Mouse (Mus musculus) lung, postnatal 4 days (tissue): ENCODE measurements around the gene Clic1.
"Not testable (repeated sequence)": the region's sequence is repeated elsewhere in the genome, so short reads cannot be mapped to it uniquely, and the experiment has no call there.

Experiments
- DNase-seq, 2 experiments: peaks; one replicate each; pipeline ENCODE4 v3.0.0; 2021

Clic1 gene

DNA sequence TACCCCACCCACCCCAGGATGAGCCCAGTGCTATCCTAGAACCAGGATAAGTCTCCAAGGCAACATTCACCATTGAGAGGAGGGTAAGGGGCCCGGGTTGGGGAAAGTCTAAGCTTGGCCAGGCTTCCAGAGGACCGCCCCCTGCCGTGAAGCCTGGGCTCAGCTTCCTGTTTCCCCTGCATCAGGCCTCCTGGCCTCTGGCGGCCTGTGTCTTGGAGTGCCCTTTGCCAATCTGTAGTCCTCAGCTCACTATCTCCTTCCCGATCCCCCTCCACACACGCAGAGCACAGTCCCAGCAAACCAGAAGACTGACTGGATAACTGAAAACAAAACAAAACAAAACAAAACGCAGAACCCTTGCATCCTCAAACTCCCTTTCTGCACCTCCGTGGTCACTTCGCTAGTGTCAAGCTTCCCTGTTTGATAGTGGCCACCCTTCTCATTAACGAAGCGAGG, at the start of gene Clic1:
Clic1 (plus strand) TSS at position 406 of the 456 bp plus-strand sequence.
- peak; percentile 82 to 85 for DNase-seq

DNA sequence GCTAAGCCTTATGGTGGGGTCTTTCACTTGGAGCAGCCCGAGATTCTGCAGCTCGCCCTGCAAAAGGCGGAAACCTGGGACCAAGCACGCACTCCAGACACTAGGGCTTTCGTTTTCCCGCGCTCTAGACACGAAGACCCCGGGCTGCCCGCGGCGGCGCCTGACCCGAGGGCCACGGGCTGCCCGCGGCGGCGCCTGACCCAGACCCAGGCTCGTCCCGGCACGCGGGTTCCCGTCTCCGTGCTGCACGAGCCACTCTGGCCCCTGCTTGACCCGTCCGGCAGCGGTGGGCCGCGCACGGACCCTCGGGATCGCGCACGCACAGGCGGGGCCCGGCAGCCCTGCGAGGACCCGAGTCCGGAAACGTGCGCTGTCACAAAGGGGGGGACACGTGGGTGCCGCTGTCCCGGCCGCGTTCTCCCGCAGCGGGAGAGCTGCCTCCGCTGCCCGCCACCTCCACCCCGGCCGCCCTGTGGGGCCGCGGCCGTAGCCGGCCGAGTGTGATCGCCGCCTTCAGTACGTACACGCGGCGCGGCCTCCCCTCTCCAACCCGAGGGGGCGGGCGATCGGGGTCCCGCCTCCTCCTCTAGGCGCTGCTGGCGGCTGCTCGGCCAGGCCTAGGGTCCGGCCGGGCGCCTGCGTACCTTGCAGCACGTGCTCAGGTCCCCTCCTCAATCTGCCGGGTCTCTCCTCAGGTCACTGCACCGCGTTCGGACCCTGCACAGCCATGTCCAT, 48.9 kb upstream of the Clic1 start, which contains the start of gene Vars:
Vars (plus strand) TSS at position 271 of the 735 bp plus-strand sequence.
- DNase-seq, result peak; percentile 91 to 94

- peak in 1 of 2 experiments; percentile 40 for DNase-seq
These were observed 48.2 kb upstream of the Clic1 start for GRCm38 (mm10) chr17:35001452-35002152.

GRCm38 (mm10) chr17:35002153-35002865, 47.5 kb upstream of the Clic1 start:
- no peak for DNase-seq

DNA sequence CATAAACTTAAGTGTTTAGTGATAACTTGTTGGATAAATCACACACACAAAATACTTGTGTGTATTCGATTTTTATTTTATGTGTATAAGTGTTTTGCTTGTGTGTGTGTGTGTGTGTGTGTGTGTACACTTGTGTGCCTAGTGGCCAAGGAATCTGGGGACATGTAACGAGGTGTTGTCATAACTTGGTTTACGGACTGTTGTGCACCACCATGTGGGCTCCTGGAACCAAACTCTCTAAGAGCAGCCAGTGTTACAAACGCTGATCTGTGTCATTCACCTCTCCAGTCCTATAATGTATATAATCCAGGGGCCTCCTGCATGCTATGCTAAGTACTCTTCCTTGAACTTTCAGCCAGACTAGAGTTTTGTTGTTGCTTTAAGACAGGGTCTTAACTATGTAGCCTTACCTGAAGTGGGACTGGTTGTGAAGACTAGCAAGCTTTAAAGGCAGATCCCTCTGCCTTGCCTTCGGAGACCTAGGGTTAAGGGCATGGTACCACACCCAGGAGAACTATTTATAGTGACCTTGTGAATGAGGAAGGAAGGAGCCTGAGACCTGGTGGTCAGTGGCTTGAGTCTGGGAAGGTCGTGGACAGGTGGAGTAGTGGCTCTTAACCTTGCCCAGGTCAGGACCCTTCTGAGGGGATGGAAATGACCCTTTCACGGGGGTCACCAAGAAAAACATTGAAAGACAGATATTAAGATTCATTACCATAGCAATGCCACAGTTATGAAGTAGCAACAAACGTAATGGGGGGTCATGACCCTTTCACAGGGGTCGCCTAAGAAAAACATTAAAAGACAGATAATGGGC, 46.5 kb upstream of the Clic1 start:
- no peak for DNase-seq

GRCm38 (mm10) chr17:35004075-35004717, 45.6 kb upstream of the Clic1 start:
- no peak for DNase-seq

- no peak for DNase-seq
These were observed 44.6 kb upstream of the Clic1 start for GRCm38 (mm10) chr17:35005158-35005557.

DNA sequence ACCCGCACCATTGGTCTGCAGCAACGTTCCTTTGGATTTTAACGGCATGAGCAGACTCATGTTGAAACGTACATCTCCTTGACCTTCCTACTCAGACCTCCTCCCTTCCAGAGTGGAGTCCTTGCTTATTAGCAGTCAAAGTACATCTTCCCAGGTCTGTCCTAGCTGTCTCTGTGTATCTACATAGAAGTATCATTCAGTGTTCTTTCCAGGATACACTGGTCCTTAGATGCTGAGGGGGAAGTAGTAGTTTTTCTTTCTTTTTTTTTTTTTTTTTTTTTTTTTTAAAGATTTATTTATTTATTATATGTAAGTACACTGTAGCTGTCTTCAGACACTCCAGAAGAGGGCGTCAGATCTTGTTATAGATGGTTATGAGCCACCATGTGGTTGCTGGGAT, 43.9 kb upstream of the Clic1 start:
- DNase-seq, result not testable (repeated sequence)

DNA sequence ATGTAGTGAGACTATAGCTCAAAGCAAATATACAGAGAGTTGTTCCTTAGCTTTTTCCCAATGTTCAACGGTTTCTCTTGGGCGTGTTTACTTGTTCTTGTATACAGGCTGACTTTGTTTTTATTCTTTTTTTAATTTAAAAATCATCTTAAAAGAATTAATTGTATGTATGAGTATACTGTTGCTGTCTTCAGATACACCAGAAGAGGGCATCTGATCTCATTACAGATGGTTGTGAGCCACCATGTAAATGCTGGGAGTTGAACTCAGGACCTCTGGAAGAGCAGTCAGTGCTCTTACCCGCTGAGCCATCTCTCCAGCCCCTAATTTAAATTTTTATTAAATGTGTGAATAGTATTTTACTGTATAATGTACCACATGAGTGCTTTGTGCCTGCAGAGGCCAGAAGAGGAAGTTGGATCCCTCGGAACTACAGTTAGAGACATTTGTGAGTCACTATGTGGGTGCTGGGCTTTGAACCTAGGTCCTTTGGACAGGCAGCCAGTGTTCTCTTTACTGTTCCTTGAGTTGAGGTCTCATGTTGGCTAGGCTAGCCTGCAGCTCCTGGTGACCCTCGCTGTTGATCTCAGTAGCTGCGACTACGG, 42.3 kb upstream of the Clic1 start:
- no peak for DNase-seq

- DNase-seq, result no peak
These were observed 40.2 kb upstream of the Clic1 start for GRCm38 (mm10) chr17:35009586-35009985.

DNA sequence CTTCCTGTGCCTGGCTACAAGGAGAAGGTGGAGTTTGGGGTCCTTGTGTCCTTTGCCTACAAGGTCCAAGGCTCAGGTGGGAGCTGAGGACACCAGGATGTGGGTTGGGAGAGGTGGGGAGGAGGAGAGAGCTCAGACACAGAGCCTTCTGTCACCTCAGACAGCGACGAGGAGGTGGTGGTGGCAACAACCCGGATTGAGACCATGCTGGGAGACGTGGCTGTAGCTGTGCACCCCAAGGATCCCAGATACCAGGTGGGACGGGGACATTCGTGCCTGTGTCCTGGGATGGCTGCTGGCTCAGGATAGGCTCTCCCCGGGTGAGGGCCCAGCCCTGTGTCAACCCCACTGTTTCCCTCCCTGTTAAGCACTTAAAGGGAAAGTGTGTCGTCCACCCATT, 38.3 kb upstream of the Clic1 start:
- no peak for DNase-seq

GRCm38 (mm10) chr17:35012430-35012829, 37.3 kb upstream of the Clic1 start:
- DNase-seq, result no peak

GRCm38 (mm10) chr17:35013221-35013620, 36.5 kb upstream of the Clic1 start:
- DNase-seq, result no peak

DNA sequence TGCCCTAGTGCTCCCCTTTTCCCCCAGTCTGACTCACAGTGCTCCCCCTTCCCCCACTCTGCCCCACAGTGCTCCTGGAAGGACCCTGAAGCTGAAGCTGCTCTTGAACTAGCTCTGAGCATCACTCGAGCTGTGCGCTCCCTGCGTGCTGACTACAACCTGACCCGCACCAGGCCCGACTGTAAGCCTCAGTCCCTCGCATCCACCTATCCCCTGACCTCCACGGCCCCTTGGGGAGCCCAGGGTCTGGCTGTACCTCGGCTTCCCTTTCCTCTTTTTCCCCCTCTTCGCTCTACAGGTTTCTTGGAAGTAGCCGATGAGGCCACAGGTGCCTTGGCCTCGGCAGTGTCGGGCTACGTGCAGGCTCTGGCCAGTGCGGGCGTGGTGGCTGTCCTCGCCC, 34.5 kb upstream of the Clic1 start:
- DNase-seq, result no peak

DNA sequence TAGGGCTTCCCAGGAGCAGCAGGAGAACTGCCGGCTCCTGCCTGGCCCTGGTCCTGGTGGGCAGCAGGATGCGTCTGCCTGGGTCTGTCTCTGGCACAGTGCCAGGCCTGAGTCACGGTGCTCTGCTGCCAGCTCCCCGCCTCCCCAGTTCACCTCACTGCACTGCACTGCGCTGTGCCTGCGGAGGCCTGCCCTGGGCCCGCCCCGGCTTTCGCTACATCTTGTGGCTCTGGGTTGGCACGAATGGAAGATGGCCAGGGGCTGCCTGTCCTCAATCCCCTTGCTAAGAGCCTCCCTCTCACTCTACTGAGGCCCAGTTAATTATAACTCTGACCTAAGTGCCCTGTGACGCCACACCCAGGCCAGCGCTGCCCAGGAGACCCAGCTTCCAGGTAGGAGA, 33.4 kb upstream of the Clic1 start, which contains the start of gene Vwa7:
Vwa7 (plus strand) TSS at position 204 of the 400 bp plus-strand sequence.
- peak; percentile 41 to 57 for DNase-seq

GRCm38 (mm10) chr17:35016791-35017705, 32.7 kb upstream of the Clic1 start:
- DNase-seq, result no peak

DNA sequence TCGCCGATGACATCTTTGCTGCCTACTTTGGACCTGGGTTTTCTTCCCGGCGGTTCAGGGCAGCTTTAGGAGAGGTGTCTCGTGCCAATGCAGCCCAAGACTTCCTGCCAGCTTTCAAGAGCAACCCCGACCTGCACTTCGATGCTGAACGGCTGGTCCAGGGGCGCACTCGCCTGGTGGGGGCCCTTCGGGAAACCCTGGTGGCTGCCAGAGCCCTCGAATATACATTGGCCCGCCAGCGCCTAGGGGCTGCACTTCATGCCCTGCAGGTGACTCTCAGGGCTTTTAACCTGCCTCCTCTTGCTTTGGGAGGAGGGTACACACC, 32.1 kb upstream of the Clic1 start:
- DNase-seq, result no peak

GRCm38 (mm10) chr17:35018171-35018570, 31.6 kb upstream of the Clic1 start:
- no peak for DNase-seq

DNA sequence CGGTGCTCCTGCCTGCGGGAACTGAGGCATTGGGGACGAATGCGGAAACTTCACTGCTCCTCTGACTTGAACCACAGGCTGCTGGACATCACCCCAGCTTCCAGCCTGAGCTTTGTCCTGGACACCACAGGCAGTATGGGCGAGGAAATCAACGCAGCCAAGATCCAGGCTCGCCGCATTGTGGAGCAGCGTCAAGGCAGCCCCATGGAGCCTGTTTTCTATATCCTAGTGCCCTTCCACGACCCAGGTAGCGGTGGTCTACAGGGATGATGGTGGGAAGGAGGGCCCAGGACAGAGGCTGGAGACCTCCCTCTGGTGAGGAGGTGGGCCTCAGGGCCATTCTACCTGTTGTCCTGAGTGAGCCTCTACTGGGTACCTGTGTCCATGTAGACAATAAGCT, 29.9 kb upstream of the Clic1 start:
- no peak for DNase-seq

GRCm38 (mm10) chr17:35020551-35020950, 29.2 kb upstream of the Clic1 start:
- no peak for DNase-seq
